13 mouse cellular contexts compared by ENCODE assay signal in genomic region chr12:100305051-100305673, GRCm38 (mm10).
DNase-seq lines count a peak whose midpoint lies in the region; ATAC-seq and TF ChIP-seq lines count a peak whose summit lies in the region.
"Had no signal": no experiment of that assay in that cellular context is flagged by ENCODE, and none has a peak within 500 bp of the region (broad histone marks: within the 10 kb centered on the region; RNA-seq: fewer than 3 reads in every experiment).

No protein-coding gene starts in this region.

- peak overlapping the region; percentile 26; the same call in 1 of the 2 replicates for H3K27ac ChIP-seq in heart, adult 2 months
- peak overlapping the region; percentile 84 for H3K27ac ChIP-seq in left cerebral cortex, adult 2 months
- H3K27ac ChIP-seq: embryonic facial prominence, embryonic 12.5 days had no signal

- no peaks in the 10 kb centered on the region for H3K36me3 ChIP-seq in heart, adult 2 months (ENCODE audit: control insufficient read depth, insufficient read depth, low read length)

- DNase-seq in heart, adult 2 months = no peak
- DNase-seq in heart, adult 9 months (ENCODE audit: low spot score in 2 of 2) = no peak
- DNase-seq in left cerebral cortex, adult 2 months (ENCODE audit: extremely low spot score in 1 of 2, low spot score in 2 of 2) = no peak
- DNase-seq in left cerebral cortex, adult 18-20 months (ENCODE audit: low spot score in 2 of 2) = no peak
- DNase-seq in Muller cell, postnatal 12 days (ENCODE audit: inconsistent ontology term) = peak; percentile 45
- DNase-seq in embryo, embryonic 9.5 days (ENCODE audit: extremely low spot score) = peak; percentile 27
- no peak for DNase-seq in thymus, postnatal 36 days
- DNase-seq: adrenal gland, postnatal 14 days; gastrocnemius, postnatal 36 days; lung, postnatal 14 days had no signal

- no peaks in the 10 kb centered on the region for H3K79me2 ChIP-seq in heart, adult 2 months (replicated peaks; ENCODE audit: control insufficient read depth, insufficient read depth, low read length)

- no peak overlapping the region for H3K9ac ChIP-seq in heart, adult 2 months (ENCODE audit: low read depth, low read length)
- H3K9ac ChIP-seq: embryonic facial prominence, embryonic 12.5 days had no signal

- H3K4me1 ChIP-seq in heart, adult 2 months (ENCODE audit: control insufficient read depth, insufficient read depth, low read length) = peaks cover 15% of the 10 kb centered on the region

- intact Hi-C loops in heart, adult 2 months (cut with DNase I) = loop anchor here (2.0 to 5.0 kb wide), 2 partner anchors 18 to 103 kb away; no protein-coding TSS in a partner anchor
- intact Hi-C loops in left cerebral cortex, adult 2 months (cut with DNase I) = no loop called here

- 60% methylated on average over 4 of the region's 4 CpGs for WGBS in heart, adult 2 months

- no peak for TF ChIP-seq POLR2A in heart, adult 2 months (IDR thresholded peaks at IDR 0.05; ENCODE audit: insufficient read depth, low read depth, low read length)

- H3K4me3 ChIP-seq in heart, adult 2 months = no peak overlapping the region
- H3K4me3 ChIP-seq in left cerebral cortex, adult 2 months = no peak overlapping the region
- H3K4me3 ChIP-seq: embryonic facial prominence, embryonic 12.5 days had no signal

- H3K27me3 ChIP-seq in heart, adult 2 months (ENCODE audit: control insufficient read depth, insufficient read depth, low read length) = no peaks in the 10 kb centered on the region
- H3K27me3 ChIP-seq: embryonic facial prominence, embryonic 12.5 days had no signal

- no peak for TF ChIP-seq EP300 in heart, adult 2 months (IDR thresholded peaks at IDR 0.05; ENCODE audit: insufficient read depth, low read depth, low read length)

- ATAC-seq in megakaryocyte progenitor cell, adult 5-6 weeks (replicated peaks; ENCODE audit: poor library complexity) = no peak
- ATAC-seq: forebrain, embryonic 14.5 days had no signal

- no peak for TF ChIP-seq CTCF in heart, adult 2 months (IDR thresholded peaks at IDR 0.05)
- no peak for TF ChIP-seq CTCF in left cerebral cortex, adult 2 months (IDR thresholded peaks at IDR 0.05)

Comparison
In these comparisons a context has a peak if more than half of its experiments do, and no peak if none do; other contexts are left out.
1. DNase-seq: peak in Muller cell, postnatal 12 days (single experiment) and embryo, embryonic 9.5 days (single experiment); none in heart, adult 2 months (0 of 2), heart, adult 9 months (0 of 2), left cerebral cortex, adult 2 months (0 of 2), left cerebral cortex, adult 18-20 months (0 of 2) and thymus, postnatal 36 days (0 of 2).